Mouse (Mus musculus): ENCODE data around the gene Calm5. TPM values are rescaled to one million over a fixed set of nuclear protein-coding genes. Genes with fewer than 3 reads are reported as not detected.

Gene Calm5
- polyA plus RNA-seq (2012; rRNA removed): not detected in 2 replicates

GRCm38 (mm10) chr13:3853648-3854333 lies at the start of gene Calm5:
Gene Calm5 (plus strand): TSS chr13:3854173.

DNA sequence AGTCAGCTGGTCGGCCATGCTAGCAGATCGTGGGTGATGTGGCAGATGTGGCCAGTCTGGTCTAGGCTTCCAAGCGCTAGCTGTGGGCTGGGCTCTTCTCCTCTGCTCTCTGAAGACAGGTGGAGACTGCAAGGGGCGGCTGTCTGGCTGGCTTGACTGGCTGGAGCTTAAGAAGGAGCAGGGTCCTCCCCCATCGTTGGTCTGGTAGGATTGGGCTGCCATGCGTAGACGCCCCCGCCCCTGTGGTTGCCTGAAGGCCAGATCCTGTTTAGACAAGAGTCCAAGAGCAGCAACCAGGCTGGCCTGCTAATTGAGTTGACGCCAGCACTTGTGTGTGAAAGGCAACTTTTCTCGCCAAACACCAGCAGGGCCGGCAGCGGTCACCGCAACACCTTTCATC lies 49.8 kb upstream of the Calm5 start, which contains the start of gene Calml3:
Calml3 (minus strand) TSS at position 131 of the 400 bp plus-strand sequence.

GRCm38 (mm10) chr13:3837312-3837807 lies 16.6 kb upstream of the Calm5 start, which contains the start of gene Calm4:
Gene Calm4 (plus strand): TSS chr13:3837757.

Other genes starting within 250 kb of the Calm5 start
- 1.1 and 1.3 TPM in 2 replicates for gene Fam208b, start 243.1 kb upstream of the Calm5 start, polyA plus RNA-seq (2012; rRNA removed)
- 14.8 and 21.3 TPM in 2 replicates for gene Asb13, start 220.1 kb upstream of the Calm5 start, polyA plus RNA-seq (2012; rRNA removed)
- not detected in 2 replicates for gene Calml3, start 49.9 kb upstream of the Calm5 start, polyA plus RNA-seq (2012; rRNA removed)
- gene Calm4, start 16.4 kb upstream of the Calm5 start, polyA plus RNA-seq (2012; rRNA removed): not detected in 2 replicates
- 44.2 and 47.6 TPM in 2 replicates for gene Net1, start 64.0 kb downstream of the Calm5 start, polyA plus RNA-seq (2012; rRNA removed)
- 7.3 and 7.5 TPM in 2 replicates for gene Tubal3, start 64.1 kb downstream of the Calm5 start, polyA plus RNA-seq (2012; rRNA removed)
- 0.07 TPM in 1 of 2 replicates, not detected in the other for gene Ucn3, start 91.2 kb downstream of the Calm5 start, polyA plus RNA-seq (2012; rRNA removed)
- gene Akr1c14, start 194.8 kb downstream of the Calm5 start, polyA plus RNA-seq (2012; rRNA removed): 6.6 and 11.7 TPM in 2 replicates